Mouse (Mus musculus) heart, embryonic 13.5 days (tissue): ENCODE measurements at regions not wholly inside any gene's neighbourhood (a gene's known extent, or its start where the extent isn't known, plus 50 kb on each side); places are given as distances from the start of the nearest gene placed in this dataset.

Experiments
- ATAC-seq: fragments of 200-750 bp; cut with Nextera tagmentation; 2 replicates; pipeline ENCODE4 v1.8.0; 2017; ENCODE audit warnings: moderate TSS enrichment; ENCODE audit not compliant: insufficient number of reproducible peaks, low FRiP score, low TSS enrichment; ENCODE audit errors: extremely low read depth
- H3K27ac ChIP-seq: fragments of 300-500 bp; sonication (generic); replicated peaks from 2 replicates; pipeline ENCODE4 v1.5.1; 2015; ENCODE audit warnings: moderate library complexity, mild to moderate bottlenecking, inconsistent platforms
- H3K27me3 ChIP-seq: fragments of 300-500 bp; sonication (generic); replicated peaks from 2 replicates; pipeline ENCODE4 v1.6.1; 2015; ENCODE audit warnings: mild to moderate bottlenecking, inconsistent platforms
- H3K36me3 ChIP-seq: fragments of 300-500 bp; sonication (generic); 2 replicates; pipeline ENCODE4 v1.6.1; 2015; ENCODE audit warnings: mild to moderate bottlenecking, inconsistent platforms
- H3K4me1 ChIP-seq: fragments of 300-500 bp; sonication (generic); 2 replicates; pipeline ENCODE4 v1.6.1; 2015; ENCODE audit warnings: inconsistent platforms
- H3K4me2 ChIP-seq: fragments of 300-500 bp; sonication (generic); 2 replicates; pipeline ENCODE4 v1.6.1; 2015; ENCODE audit warnings: inconsistent platforms, mild to moderate bottlenecking, moderate library complexity
- H3K4me3 ChIP-seq: fragments of 300-500 bp; sonication (generic); 2 replicates; pipeline ENCODE4 v1.5.1; 2015; ENCODE audit warnings: moderate library complexity, mild to moderate bottlenecking, inconsistent platforms
- H3K9ac ChIP-seq: fragments of 300-500 bp; sonication (generic); 2 replicates; pipeline ENCODE4 v1.6.1; 2015; ENCODE audit warnings: inconsistent platforms, mild to moderate bottlenecking, moderate library complexity
- H3K9me3 ChIP-seq: fragments of 300-500 bp; sonication (generic); 2 replicates; pipeline ENCODE4 v1.6.1; 2016; ENCODE audit warnings: inconsistent platforms
- WGBS: fragments of 180-500 bp; shearing (Covaris S2); methylation state at CpG from one replicate; pipeline ENCODE4 v1.1.7; 2015; ENCODE audit warnings: mixed read lengths; 5-methylcytosine and 5-hydroxymethylcytosine counted together

GRCm38 (mm10) chr14:25243289-25243688 lies 215.7 kb upstream of the Zmiz1 start:
- H3K9me3 ChIP-seq, result no peaks in the 10 kb centered on the region
- H3K9ac ChIP-seq, result 0 out of 2 replicates have a peak overlapping the region, but pooled peaks have one; percentile 10
- H3K4me2 ChIP-seq, result peak overlapping the region; percentile 19
- no peaks in the 10 kb centered on the region for H3K27me3 ChIP-seq
- H3K4me3 ChIP-seq, result no peak overlapping the region
- peak overlapping the region; percentile 43 for H3K27ac ChIP-seq
- ATAC-seq, result no peak
- H3K36me3 ChIP-seq, result no peaks in the 10 kb centered on the region
- peaks cover 19% of the 10 kb centered on the region for H3K4me1 ChIP-seq
- WGBS, result 19% methylated on average over 4 of the region's 4 CpGs

DNA sequence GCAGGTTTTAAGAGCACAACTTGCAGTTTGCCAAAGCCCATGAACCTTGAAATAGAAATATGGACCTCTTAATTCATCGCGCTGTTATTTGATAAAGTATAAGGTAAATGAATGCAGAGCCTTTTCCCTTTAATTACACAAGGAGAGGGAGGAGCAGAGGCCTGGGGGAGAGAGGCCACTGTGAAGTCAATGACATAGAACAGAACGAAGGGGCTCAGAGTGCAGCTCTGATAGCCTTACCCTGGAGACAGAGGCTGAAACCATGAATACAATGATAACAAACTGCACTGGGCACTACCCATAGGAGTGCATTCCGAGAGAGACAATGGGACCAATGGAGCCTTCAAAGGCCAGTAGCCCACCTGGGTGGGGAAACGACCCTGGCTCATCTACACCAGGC lies 215.3 kb upstream of the Zmiz1 start:
- peaks cover 19% of the 10 kb centered on the region for H3K4me1 ChIP-seq
- no peaks in the 10 kb centered on the region for H3K9me3 ChIP-seq
- H3K4me2 ChIP-seq, result peak overlapping the region; percentile 19; the same call in 1 of the 2 replicates
- H3K36me3 ChIP-seq, result no peaks in the 10 kb centered on the region
- no peaks in the 10 kb centered on the region for H3K27me3 ChIP-seq
- WGBS, result 51% methylated on average over 5 of the region's 5 CpGs
- H3K27ac ChIP-seq, result peak overlapping the region; percentile 43
- H3K9ac ChIP-seq, result 0 out of 2 replicates have a peak overlapping the region, but pooled peaks have one; percentile 10
- H3K4me3 ChIP-seq, result no peak overlapping the region
- no peak for ATAC-seq

DNA sequence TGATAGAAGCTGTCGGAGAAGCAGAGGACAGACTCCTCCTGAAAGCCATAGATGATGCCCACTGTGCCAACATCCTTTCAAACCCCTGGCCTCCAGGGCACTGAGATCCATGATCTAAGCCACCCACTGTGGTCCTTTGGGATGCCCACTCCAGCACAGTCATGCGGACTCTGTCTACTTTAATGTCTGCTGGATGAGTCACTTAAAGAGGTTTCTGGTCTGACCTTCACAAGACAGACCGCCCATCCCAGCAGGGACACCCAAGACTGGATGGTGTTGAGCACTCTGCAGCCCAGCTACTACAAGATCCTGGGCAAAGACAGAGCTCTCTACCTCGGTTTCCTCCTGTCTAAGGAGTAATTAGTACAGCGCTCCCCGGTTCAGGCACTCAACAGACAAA lies 214.1 kb upstream of the Zmiz1 start:
- Histone ChIP-seq H3K4me2 (no peak overlapping the region), H3K9ac (no peak overlapping the region), H3K27me3 (no peaks in the 10 kb centered on the region), H3K4me1 (peaks cover 19% of the 10 kb centered on the region), H3K9me3 (no peaks in the 10 kb centered on the region), H3K27ac (no peak overlapping the region), H3K36me3 (no peaks in the 10 kb centered on the region), H3K4me3 (no peak overlapping the region)
- 87% methylated on average over 6 of the region's 6 CpGs for WGBS
- ATAC-seq, result no peak

GRCm38 (mm10) chr14:25245691-25246090 lies 213.3 kb upstream of the Zmiz1 start:
- H3K4me1 ChIP-seq, result peaks cover 19% of the 10 kb centered on the region
- no peaks in the 10 kb centered on the region for H3K9me3 ChIP-seq
- no peaks in the 10 kb centered on the region for H3K27me3 ChIP-seq
- H3K4me2 ChIP-seq, result no peak overlapping the region
- ATAC-seq, result no peak
- 61% methylated on average over 4 of the region's 4 CpGs for WGBS
- H3K9ac ChIP-seq, result no peak overlapping the region
- H3K36me3 ChIP-seq, result no peaks in the 10 kb centered on the region
- H3K4me3 ChIP-seq, result no peak overlapping the region
- H3K27ac ChIP-seq, result no peak overlapping the region

GRCm38 (mm10) chr14:25248941-25249340 lies 210.0 kb upstream of the Zmiz1 start:
- H3K36me3 ChIP-seq, result no peaks in the 10 kb centered on the region
- no peak overlapping the region for H3K27ac ChIP-seq
- no peak for ATAC-seq
- 80% methylated on average over 3 of the region's 3 CpGs for WGBS
- peaks cover 2% of the 10 kb centered on the region for H3K4me1 ChIP-seq
- no peak overlapping the region for H3K9ac ChIP-seq
- H3K27me3 ChIP-seq, result no peaks in the 10 kb centered on the region
- no peak overlapping the region for H3K4me3 ChIP-seq
- H3K4me2 ChIP-seq, result no peak overlapping the region
- H3K9me3 ChIP-seq, result no peaks in the 10 kb centered on the region

- WGBS, result 84% methylated on average over 15 of the region's 15 CpGs
- H3K36me3 ChIP-seq, result no peaks in the 10 kb centered on the region
- H3K4me1 ChIP-seq, result no peaks in the 10 kb centered on the region
- H3K9ac ChIP-seq, result no peak overlapping the region
- H3K4me3 ChIP-seq, result no peak overlapping the region
- no peak overlapping the region for H3K27ac ChIP-seq
- no peak for ATAC-seq
- no peak overlapping the region for H3K4me2 ChIP-seq
- H3K27me3 ChIP-seq, result no peaks in the 10 kb centered on the region
- H3K9me3 ChIP-seq, result no peaks in the 10 kb centered on the region
Observed at GRCm38 (mm10) chr14:25253016-25253850, 205.8 kb upstream of the Zmiz1 start.

DNA sequence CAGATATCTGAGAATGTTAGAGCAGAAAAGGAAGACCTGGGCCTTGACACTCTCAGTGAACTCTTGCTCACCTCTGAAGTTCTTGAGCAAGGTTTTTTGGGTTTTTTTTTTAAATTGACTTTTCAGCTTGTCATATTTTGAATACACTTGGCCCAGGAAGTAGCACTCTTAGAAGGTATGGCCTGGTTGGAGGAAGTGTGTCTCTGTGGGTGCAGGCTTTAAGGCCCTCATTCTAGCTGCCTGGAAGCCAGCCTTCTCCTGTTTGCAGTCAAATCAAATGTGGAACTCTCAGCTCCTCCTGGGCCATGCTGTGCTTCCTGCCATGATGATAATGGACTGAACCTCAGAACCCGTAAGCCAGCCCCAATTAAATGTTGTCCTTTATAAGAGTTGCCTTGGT lies 195.9 kb upstream of the Zmiz1 start:
- Histone ChIP-seq H3K4me1 (peaks cover 6% of the 10 kb centered on the region), H3K9me3 (no peaks in the 10 kb centered on the region), H3K36me3 (no peaks in the 10 kb centered on the region), H3K27ac (no peak overlapping the region), H3K4me3 (no peak overlapping the region), H3K9ac (no peak overlapping the region), H3K4me2 (no peak overlapping the region), H3K27me3 (no peaks in the 10 kb centered on the region; the same call in 1 of the 2 replicates)
- WGBS, result 72% methylated on average over 1 of the region's 1 CpGs
- no peak for ATAC-seq

DNA sequence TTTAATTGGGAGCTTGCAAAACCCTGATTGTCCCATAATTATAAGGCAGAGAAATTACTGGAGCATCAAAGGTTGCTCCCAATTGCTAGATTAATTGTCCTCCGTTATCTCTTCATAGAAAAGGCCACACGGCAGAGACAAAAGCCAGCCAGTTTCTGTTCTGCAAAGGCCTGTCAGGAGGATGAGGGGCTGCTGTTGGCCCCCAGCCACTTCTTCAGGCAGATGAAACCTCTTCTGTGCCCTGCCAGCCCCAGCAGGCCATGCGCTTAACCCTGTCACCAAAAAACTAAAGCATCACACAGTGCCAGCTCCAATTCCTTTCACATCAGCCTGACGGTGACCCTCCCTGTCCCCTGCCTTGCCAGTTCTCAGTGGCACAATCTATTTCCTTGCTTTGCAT lies 192.1 kb upstream of the Zmiz1 start:
- WGBS, result 44% methylated on average over 4 of the region's 4 CpGs
- H3K27ac ChIP-seq, result no peak overlapping the region
- no peak for ATAC-seq

DNA sequence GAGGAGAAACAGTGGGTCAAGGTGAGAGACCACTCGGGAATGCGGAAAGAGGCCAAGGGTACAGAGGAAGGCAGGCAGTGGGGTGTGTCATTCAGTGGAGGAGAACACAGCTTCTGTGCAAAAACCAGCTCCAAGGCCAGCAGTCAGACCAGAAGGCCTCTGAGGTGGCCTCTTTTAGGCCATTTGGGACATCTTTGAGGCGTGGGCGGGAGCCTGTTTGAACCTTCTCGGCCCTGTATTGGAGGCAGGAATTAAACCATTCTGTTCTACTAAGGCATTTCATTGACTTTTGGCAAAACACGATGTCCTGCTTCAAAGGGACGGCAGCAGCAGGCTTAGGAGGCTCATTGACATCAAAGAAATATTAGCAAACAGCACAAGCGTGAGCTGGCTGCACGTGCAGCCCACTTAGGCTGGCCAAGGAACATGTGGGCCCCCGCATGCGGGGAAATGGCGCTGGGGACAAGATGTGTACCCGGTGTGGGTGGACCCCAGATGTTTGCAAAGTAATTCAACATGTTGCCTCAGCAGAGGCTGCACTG lies 190.8 kb upstream of the Zmiz1 start:
- peaks cover 6% of the 10 kb centered on the region for H3K4me1 ChIP-seq
- H3K9ac ChIP-seq, result no peak overlapping the region
- H3K9me3 ChIP-seq, result no peaks in the 10 kb centered on the region
- peaks cover 7% of the 10 kb centered on the region for H3K27me3 ChIP-seq
- H3K36me3 ChIP-seq, result no peaks in the 10 kb centered on the region
- 79% methylated on average over 13 of the region's 13 CpGs for WGBS
- H3K27ac ChIP-seq, result no peak overlapping the region
- no peak overlapping the region for H3K4me3 ChIP-seq
- no peak for ATAC-seq
- no peak overlapping the region for H3K4me2 ChIP-seq

More for the DNA sequence above, 192.1 kb upstream of the Zmiz1 start:
- Histone ChIP-seq H3K9me3 (no peaks in the 10 kb centered on the region), H3K4me3 (no peak overlapping the region), H3K4me1 (peaks cover 6% of the 10 kb centered on the region), H3K27me3 (peaks cover 3% of the 10 kb centered on the region; the same call in 1 of the 2 replicates), H3K36me3 (no peaks in the 10 kb centered on the region), H3K9ac (no peak overlapping the region), H3K4me2 (no peak overlapping the region)

DNA sequence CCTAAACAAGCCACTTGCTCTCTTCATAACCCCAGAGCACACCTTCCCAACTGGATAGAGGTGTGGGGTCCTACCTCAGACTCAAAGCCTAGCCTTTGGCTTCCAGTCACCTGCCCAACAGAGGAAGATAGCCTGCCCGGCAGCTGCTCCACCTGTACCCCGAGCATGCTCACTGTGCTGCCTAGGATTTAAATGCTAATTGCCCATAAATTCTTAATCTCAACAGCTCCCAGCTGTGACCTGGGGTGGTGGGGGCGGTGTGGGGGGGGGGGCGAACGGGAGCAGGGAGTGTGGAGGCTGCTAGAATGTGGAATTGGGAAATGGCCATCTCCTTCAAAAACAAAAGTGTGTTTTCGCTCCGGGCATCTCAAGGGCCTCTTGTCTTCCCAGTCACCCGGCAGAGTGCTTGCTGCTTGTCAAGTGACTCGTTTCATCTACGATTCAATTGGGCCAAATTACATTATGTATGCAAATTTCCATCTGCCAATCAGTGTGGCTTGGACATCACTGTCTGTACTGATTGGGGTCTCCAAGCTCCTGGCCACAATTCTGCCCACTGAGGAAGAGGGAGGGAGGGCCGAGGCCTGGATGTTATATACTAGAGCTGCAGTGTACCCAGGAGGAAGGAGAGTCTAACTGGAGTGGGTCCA lies 188.6 kb upstream of the Zmiz1 start:
- Histone ChIP-seq H3K9me3 (no peaks in the 10 kb centered on the region), H3K4me1 (peaks cover 6% of the 10 kb centered on the region), H3K27me3 (peaks cover 16% of the 10 kb centered on the region), H3K27ac (no peak overlapping the region), H3K4me2 (no peak overlapping the region), H3K9ac (no peak overlapping the region), H3K36me3 (no peaks in the 10 kb centered on the region), H3K4me3 (no peak overlapping the region)
- ATAC-seq, result no peak
- WGBS, result 53% methylated on average over 11 of the region's 11 CpGs

GRCm38 (mm10) chr14:25272366-25273156 lies 186.4 kb upstream of the Zmiz1 start:
- ATAC-seq, result no peak
- 64% methylated on average over 11 of the region's 11 CpGs for WGBS
- no peaks in the 10 kb centered on the region for H3K4me1 ChIP-seq
- no peak overlapping the region for H3K27ac ChIP-seq
- H3K27me3 ChIP-seq, result peaks cover 24% of the 10 kb centered on the region; the same call in 1 of the 2 replicates
- no peak overlapping the region for H3K4me2 ChIP-seq
- no peak overlapping the region for H3K9ac ChIP-seq
- H3K4me3 ChIP-seq, result no peak overlapping the region
- H3K36me3 ChIP-seq, result no peaks in the 10 kb centered on the region
- H3K9me3 ChIP-seq, result no peaks in the 10 kb centered on the region
